Mouse (Mus musculus) G1E (cell line): Measurements from ENCODE around the gene Rdh16.
"Not testable (repeated sequence)": the region's sequence is repeated elsewhere in the genome, so short reads cannot be mapped to it uniquely, and the experiment has no call there.

Experiments used
- CTCF ChIP-seq: IDR thresholded peaks from 2 replicates; pipeline ENCODE4 v1.5.1; 2012; ENCODE audit warnings: low read depth, low read length, inconsistent platforms, mixed read lengths
- GATA1 ChIP-seq: IDR thresholded peaks from 2 replicates; pipeline ENCODE4 v1.6.1; 2012; ENCODE audit warnings: borderline replicate concordance, low read length, inconsistent platforms, mixed read lengths
- GATA2 ChIP-seq: IDR thresholded peaks from 2 replicates; pipeline ENCODE4 v1.6.1; 2012; ENCODE audit warnings: low read depth, low read length, inconsistent platforms, borderline replicate concordance
- POLR2AphosphoS5 ChIP-seq: IDR thresholded peaks from 2 replicates; pipeline ENCODE4 v1.6.1; 2012; ENCODE audit warnings: low read depth, low read length, inconsistent platforms; ENCODE audit not compliant: insufficient replicate concordance
- TAL1 ChIP-seq: conservative IDR thresholded peaks from 2 replicates; pipeline ENCODE4 v1.6.1; 2012; ENCODE audit warnings: low read depth, low read length, inconsistent platforms, mixed read lengths

DNA sequence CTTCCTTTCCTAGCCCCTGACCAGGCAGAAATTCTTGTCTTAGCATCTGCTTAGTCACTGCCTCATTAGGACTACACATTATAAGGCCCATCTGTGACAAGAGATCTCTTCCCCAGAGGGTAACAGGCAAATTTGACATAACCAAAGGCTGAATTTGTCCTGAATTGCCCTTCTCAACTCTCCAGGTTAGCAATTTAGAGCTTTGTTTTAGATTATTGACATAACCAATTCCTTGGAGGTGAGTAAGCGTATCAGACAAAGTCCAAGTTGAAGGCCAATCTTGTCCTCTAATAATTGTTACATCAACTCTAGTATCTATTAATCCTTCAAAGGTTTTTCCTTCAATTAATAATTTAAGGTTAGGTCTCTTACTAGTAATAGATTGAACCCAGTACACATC, 33.2 kb downstream of the Rdh16 start:
- TF ChIP-seq CTCF, TAL1, POLR2AphosphoS5, GATA1, GATA2: not testable (repeated sequence)
